In the genomic region with DNA sequence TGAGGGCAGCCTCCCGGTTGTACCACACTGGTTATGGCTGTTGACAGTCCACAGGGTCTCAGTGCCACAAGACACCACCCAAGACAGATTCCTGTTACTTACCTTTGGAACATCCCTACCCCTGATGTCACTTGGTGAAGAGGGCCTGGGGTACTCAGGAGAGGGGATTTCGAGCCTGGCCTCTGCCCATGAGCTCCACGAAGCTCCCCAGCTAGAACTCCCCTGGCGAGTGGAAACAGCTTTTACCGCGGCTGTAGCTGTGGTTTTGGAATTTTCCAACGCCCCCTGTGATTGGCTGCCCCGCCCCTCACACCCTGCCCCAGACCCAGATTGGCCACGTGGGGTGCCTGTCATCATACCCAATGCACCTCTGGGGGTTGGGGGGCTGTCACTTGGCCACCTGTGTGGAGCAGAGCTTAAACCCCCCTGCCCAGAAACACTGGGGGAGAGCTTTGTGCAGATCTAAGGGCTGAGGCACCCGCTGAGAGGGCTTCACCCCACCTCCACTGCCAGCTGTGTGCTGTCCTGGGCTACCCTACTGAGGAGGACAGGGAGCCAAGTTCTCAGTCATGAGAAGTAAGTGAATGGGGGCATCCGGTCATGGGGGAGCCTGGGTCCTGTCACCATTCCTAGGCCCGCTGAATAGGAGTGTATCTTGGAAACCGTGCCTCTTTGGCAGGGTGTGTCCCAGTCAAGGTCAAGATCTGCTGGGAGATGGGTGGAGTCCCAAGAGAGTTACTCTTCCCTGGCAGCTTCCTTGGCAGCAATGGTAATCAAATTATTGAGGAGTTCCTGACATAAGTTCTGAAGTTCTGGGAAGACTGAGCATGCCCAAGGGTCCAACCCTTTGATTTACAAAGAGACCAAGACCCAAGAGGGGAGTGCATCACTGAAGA, we compare ENCODE assay signal across 22 mouse cellular contexts. TPM values are rescaled to one million over a fixed set of nuclear protein-coding genes. Genes with fewer than 3 reads are reported as not detected.
A peak's percentile ranks its signal among the peaks of the same experiment; 100 is the strongest.
DNase-seq lines count a peak whose midpoint lies in the region; ATAC-seq lines count a peak whose summit lies in the region.
"Had no signal": no experiment of that assay in that cellular context is flagged by ENCODE, and none has a peak within 500 bp of the region (broad histone marks: within the 10 kb centered on the region; RNA-seq: fewer than 3 reads in every experiment).

No protein-coding gene starts in this region.

- H3K9me3 ChIP-seq in limb, embryonic 12.5 days, result no peaks in the 10 kb centered on the region
- H3K9me3 ChIP-seq: embryonic facial prominence, embryonic 15.5 days; heart, embryonic 13.5 days had no signal

- no peak overlapping the region for H3K9ac ChIP-seq in limb, embryonic 12.5 days (replicated peaks)
- H3K9ac ChIP-seq: embryonic facial prominence, embryonic 15.5 days; heart, embryonic 13.5 days had no signal

- DNase-seq in gastrocnemius, postnatal 25 days, result peak; percentile 55
- no peak for DNase-seq in gastrocnemius, adult 18-20 months (ENCODE audit: low spot score)
- DNase-seq in thymus, postnatal 14 days, result peak; percentile 98
- DNase-seq in cerebellum, adult 11-12 months, result no peak
- no peak for DNase-seq in yolk sac, embryonic 10.5 days (ENCODE audit: low spot score)
- DNase-seq in lung, postnatal 14 days, result no peak
- DNase-seq: adrenal gland, adult 8-10 months; cerebellum, adult 9-11 months; kidney, adult 2 months; kidney, postnatal 14 days; lung, adult 2 months; lung, postnatal 4 days had no signal

- H3K27me3 ChIP-seq in limb, embryonic 12.5 days, result peaks cover 32% of the 10 kb centered on the region
- H3K27me3 ChIP-seq: embryonic facial prominence, embryonic 15.5 days had no signal

- no peak overlapping the region for H3K4me3 ChIP-seq in limb, embryonic 12.5 days (replicated peaks)
- H3K4me3 ChIP-seq: embryonic facial prominence, embryonic 15.5 days; heart, embryonic 13.5 days; layer of hippocampus, adult 2 months had no signal

- 12% methylated on average over 13 of the region's 13 CpGs for WGBS in limb, embryonic 12.5 days

- H3K4me2 ChIP-seq in limb, embryonic 12.5 days, result peak overlapping the region; percentile 6; the same call in 1 of the 2 replicates
- H3K4me2 ChIP-seq: embryonic facial prominence, embryonic 15.5 days; heart, embryonic 13.5 days; liver, embryonic 11.5 days had no signal

- no peak overlapping the region for H3K27ac ChIP-seq in limb, embryonic 12.5 days
- H3K27ac ChIP-seq: embryonic facial prominence, embryonic 15.5 days; heart, embryonic 13.5 days; layer of hippocampus, adult 2 months had no signal

- H3K4me1 ChIP-seq in limb, embryonic 12.5 days (replicated peaks), result peaks cover 25% of the 10 kb centered on the region

- ATAC-seq in CD4-positive, CD25-positive, alpha-beta regulatory T cell, adult 4 months, result peak; percentile 11
- no peak for ATAC-seq in limb, embryonic 12.5 days (ENCODE audit: insufficient number of reproducible peaks, insufficient read depth, low FRiP score, low TSS enrichment, low read depth)
- ATAC-seq: forebrain, embryonic 16.5 days had no signal

- no peaks in the 10 kb centered on the region for H3K36me3 ChIP-seq in limb, embryonic 12.5 days
- H3K36me3 ChIP-seq: embryonic facial prominence, embryonic 15.5 days; heart, embryonic 13.5 days had no signal

RNA-seq across cellular contexts. Expression of gene Rorc, which starts 4.7 kb away (rescaled TPM):
- 10 to 100 TPM; 43.8 to 52.8 TPM for total RNA-seq in gastrocnemius, postnatal 25 days (2021)
- 100 to 1,000 TPM in 1 of 2 experiments, 10 to 100 TPM in 1; 99.4 to 107 TPM for total RNA-seq in gastrocnemius, adult 18-20 months (2021)
- 1 to 10 TPM; 4.4 to 7.4 TPM for polyA plus RNA-seq in CD4-positive, CD25-positive, alpha-beta regulatory T cell, adult 4 months (2017; shearing (Covaris generic))
- 1.1 TPM in 2 replicates for polyA plus RNA-seq in limb, embryonic 12.5 days (2016; fragmentation: Nextera tagmentation; extraction: Ambion mirVana)
- polyA plus RNA-seq: neural tube, embryonic 11.5 days had no signal

RNA-seq across cellular contexts. Expression of gene C2cd4d, which starts 15.0 kb away (rescaled TPM):
- total RNA-seq in gastrocnemius, postnatal 25 days (2021), result not detected
- total RNA-seq in gastrocnemius, adult 18-20 months (2021), result not detected
- polyA plus RNA-seq in CD4-positive, CD25-positive, alpha-beta regulatory T cell, adult 4 months (2017; shearing (Covaris generic)), result not detected
- polyA plus RNA-seq in limb, embryonic 12.5 days (2016; fragmentation: Nextera tagmentation; extraction: Ambion mirVana), result 2.0 and 2.1 TPM in 2 replicates
- total RNA-seq: hematopoietic stem cell, adult 5-6 weeks had no signal
- polyA plus RNA-seq: liver, embryonic 11.5 days had no signal

RNA-seq across cellular contexts. Expression of gene Lingo4, which starts 21.0 kb away (rescaled TPM):
- under 1 TPM; 0.11 to 0.13 TPM for total RNA-seq in gastrocnemius, postnatal 25 days (2021)
- total RNA-seq in gastrocnemius, adult 18-20 months (2021), result under 1 TPM; 0.25 to 0.28 TPM
- under 1 TPM; 0.40 to 0.48 TPM for polyA plus RNA-seq in CD4-positive, CD25-positive, alpha-beta regulatory T cell, adult 4 months (2017; shearing (Covaris generic))
- 0.09 TPM in 1 of 2 replicates, not detected in the other for polyA plus RNA-seq in limb, embryonic 12.5 days (2016; fragmentation: Nextera tagmentation; extraction: Ambion mirVana)
- total RNA-seq: hematopoietic stem cell, adult 5-6 weeks had no signal
- polyA plus RNA-seq: liver, embryonic 11.5 days had no signal

RNA-seq across cellular contexts. Expression of gene Them5, which starts 35.4 kb away (rescaled TPM):
- total RNA-seq in gastrocnemius, postnatal 25 days (2021), result under 1 TPM in 1 of 2 experiments, not detected in 1; 0.28 TPM
- total RNA-seq in gastrocnemius, adult 18-20 months (2021), result not detected
- polyA plus RNA-seq in CD4-positive, CD25-positive, alpha-beta regulatory T cell, adult 4 months (2017; shearing (Covaris generic)), result not detected
- polyA plus RNA-seq in limb, embryonic 12.5 days (2016; fragmentation: Nextera tagmentation; extraction: Ambion mirVana), result 0.28 TPM in 1 of 2 replicates, not detected in the other
- total RNA-seq: adrenal gland, adult 8-10 months; hematopoietic stem cell, adult 5-6 weeks; layer of hippocampus, adult 2 months; left cerebral cortex, postnatal 25 days had no signal
- polyA plus RNA-seq: heart, embryonic 13.5 days; liver, embryonic 11.5 days had no signal

RNA-seq across cellular contexts. Expression of gene Tdrkh, which starts 35.8 kb away (rescaled TPM):
- 1 to 10 TPM; 1.5 to 2.0 TPM for total RNA-seq in gastrocnemius, postnatal 25 days (2021)
- total RNA-seq in gastrocnemius, adult 18-20 months (2021), result 1 to 10 TPM; 5.2 to 7.0 TPM
- 10 to 100 TPM; 11.4 to 11.6 TPM for polyA plus RNA-seq in CD4-positive, CD25-positive, alpha-beta regulatory T cell, adult 4 months (2017; shearing (Covaris generic))
- polyA plus RNA-seq in limb, embryonic 12.5 days (2016; fragmentation: Nextera tagmentation; extraction: Ambion mirVana), result 8.5 and 8.6 TPM in 2 replicates

Comparison
In these comparisons a context has a peak if more than half of its experiments do, and no peak if none do; other contexts are left out.
1. DNase-seq: peak in gastrocnemius, postnatal 25 days (single experiment) and thymus, postnatal 14 days (single experiment); none in gastrocnemius, adult 18-20 months (single experiment), cerebellum, adult 11-12 months (single experiment), yolk sac, embryonic 10.5 days (single experiment) and lung, postnatal 14 days (single experiment).